Mouse (Mus musculus) MEL-GATA-1-ER (cell line): ENCODE data around the gene Tnik.

Experiments used
- DNase-seq: peaks from one replicate; pipeline ENCODE4 v3.0.0-alpha.2; 2012; ENCODE audit warnings: low read depth; ENCODE audit errors: extremely low read depth

The Tnik gene

GRCm38 (mm10) chr3:28345961-28346360 lies 82.9 kb downstream of the Tnik start:
- no peak for DNase-seq

GRCm38 (mm10) chr3:28346476-28346875 lies 83.5 kb downstream of the Tnik start:
- no peak for DNase-seq

GRCm38 (mm10) chr3:28348746-28349145 lies 85.7 kb downstream of the Tnik start:
- no peak for DNase-seq

GRCm38 (mm10) chr3:28350147-28350801 lies 87.3 kb downstream of the Tnik start:
- DNase-seq, result no peak

- DNase-seq, result no peak
These were observed 95.4 kb downstream of the Tnik start for GRCm38 (mm10) chr3:28358391-28358790.

DNA sequence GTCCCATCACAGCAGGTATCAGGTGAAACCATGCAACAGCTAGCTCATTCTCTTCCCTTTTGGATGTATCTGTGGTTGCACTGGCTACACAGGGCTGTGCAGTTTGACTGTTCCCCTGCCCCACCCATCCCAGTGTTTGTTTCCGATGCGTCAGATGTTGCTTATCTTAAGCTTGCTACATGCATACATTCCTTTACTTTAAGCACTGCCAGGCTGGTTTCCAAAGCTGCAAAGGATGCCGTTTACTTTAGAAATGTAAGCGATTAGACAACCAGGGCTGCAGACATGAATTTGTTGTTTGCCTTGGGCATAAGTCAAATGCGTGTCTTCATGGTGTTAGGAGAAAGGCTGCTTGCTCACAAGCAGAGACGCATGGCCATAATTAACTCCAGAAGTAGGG lies 96.1 kb downstream of the Tnik start:
- DNase-seq, result no peak

GRCm38 (mm10) chr3:28361056-28361455 lies 98.0 kb downstream of the Tnik start:
- no peak for DNase-seq

DNA sequence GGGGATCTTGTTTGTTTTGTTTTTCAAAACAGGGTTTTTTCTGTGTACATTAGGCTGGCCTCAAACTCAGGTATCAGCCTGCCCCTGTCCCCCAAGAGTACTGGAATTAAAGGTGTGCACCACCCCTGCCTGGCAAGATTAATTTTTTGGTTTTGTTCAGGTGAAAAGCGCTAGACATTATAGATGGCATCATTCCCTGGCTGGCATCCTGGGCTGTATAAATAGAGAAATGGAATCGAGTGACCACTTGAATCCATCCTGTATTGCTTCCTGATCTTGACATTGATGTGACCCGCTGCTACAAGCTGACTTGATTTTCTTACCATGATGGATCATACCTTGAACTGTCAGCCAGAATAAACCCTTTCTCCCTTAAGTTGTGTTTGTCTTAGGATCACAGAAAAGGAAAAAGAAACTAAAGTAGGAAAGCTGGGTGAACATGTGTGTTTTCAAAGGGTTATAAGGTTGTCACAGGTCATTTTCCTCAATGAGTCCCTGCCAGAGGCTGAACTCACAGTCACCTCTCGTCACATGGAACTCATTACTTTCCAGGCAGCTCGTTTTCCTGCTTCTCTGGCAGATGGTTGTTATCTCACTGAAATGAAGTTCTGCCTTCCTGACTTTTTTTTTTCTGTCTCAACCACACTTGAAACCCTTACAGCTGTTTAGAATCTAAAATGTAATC lies 100.6 kb downstream of the Tnik start:
- DNase-seq, result no peak

GRCm38 (mm10) chr3:28368746-28369145 lies 105.7 kb downstream of the Tnik start:
- DNase-seq, result no peak

GRCm38 (mm10) chr3:28369266-28369665 lies 106.3 kb downstream of the Tnik start:
- DNase-seq, result no peak

GRCm38 (mm10) chr3:28369698-28370097 lies 106.7 kb downstream of the Tnik start:
- no peak for DNase-seq

DNA sequence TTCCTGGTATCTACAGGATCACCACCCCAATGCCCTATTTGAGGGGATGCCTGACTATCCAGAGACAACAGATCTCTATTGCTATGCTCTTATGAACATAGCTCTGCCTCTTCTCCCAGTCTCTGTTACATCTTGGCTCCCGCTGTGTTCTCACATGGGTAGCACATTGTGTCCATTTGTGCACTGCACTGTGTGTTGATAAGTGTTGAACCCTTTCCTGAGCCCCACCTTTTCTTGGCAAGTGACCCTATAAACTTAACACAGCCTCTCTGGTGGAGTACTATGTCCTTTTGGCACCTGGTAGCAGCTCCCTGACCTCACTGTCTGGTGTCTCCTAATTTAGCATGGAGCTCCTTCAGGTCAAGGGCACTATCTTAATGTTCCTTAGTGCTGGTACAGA lies 108.6 kb downstream of the Tnik start:
- DNase-seq, result no peak

- DNase-seq, result no peak
These were observed 109.4 kb downstream of the Tnik start for GRCm38 (mm10) chr3:28372459-28372858.

- DNase-seq, result no peak
These were observed 111.9 kb downstream of the Tnik start for GRCm38 (mm10) chr3:28374738-28375510.

DNA sequence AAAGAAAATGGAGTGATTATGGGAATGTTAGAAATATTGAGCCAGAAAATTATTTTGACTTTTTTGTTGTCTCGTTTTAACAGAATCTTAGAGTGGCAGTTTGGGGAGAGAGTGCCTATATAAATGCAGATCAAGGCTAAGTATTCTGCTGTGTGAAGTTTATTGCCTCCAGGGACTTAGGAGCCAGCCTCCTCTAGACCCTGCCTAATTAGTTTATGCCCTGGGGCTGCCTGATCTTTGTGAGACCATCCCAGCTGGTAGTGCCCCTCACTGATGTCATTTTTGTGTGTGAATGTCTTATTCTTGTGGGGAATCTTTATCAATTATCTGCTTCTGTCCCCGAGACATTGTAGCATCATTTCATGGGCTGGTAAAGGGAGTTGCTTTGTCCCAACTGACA lies 117.2 kb downstream of the Tnik start:
- no peak for DNase-seq

DNA sequence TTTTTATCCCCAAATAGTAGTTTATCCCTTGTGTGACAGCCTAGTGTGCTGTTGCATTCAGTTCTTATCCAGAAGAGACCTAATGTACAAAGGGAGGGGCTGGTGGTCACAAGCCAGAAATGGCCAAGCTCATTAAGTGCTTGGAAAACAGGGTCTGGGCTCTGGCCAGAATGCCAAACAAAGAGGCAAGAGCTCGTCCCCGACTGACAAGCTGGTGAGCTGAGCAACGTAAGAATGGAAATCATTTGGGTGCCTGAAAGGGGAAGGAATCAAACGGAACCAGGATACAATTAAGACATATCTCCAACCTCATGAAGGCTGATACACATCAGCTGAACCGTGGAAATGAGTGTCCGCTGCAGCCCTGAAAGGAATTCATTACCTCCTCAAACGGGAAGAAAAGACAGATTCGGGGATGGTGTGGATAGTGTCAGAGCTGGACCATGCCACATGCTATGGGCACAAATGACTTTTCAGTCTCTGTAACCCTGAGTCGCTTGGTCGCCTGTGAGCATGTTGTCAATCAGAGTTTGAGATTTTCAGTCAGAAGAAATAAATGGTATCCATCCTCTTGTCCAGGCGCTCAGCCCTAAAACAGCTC lies 120.6 kb downstream of the Tnik start:
- no peak for DNase-seq

DNA sequence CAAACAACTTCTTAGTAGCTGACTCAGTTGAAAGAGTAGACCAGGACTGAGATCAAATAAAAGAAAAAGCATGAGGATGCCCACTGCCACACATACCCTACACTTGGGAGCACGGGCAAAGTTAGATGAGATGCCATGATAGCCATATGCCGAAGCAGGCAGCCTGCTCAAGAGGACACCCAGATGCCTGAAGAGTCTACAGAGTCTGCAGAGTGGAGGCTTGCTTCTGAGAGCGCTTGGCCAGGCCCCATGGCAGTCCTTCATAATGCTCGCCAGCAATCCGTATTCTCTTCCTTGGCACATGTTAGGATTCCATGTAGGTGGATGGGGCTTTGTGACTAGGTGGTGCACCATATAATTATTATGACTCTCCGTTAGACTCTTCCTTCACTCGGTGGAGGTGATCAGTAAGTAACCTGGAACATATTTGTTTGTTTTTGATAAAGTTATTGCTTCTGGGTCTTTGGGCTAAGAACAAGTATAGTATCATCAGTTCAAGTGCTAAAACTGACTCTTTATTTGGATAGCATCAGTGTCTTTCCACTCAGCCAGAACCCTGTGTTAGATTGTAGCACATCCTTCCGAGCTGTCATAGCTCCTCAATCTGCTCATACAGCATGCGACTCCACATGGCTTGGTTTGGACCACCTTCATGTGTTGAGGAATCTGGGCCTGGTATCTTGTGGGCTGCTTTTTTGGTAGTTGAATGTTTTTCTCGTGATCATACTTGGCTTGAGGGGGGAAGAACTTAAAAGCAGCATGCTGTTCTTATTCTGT lies 122.4 kb downstream of the Tnik start:
- DNase-seq, result no peak

DNA sequence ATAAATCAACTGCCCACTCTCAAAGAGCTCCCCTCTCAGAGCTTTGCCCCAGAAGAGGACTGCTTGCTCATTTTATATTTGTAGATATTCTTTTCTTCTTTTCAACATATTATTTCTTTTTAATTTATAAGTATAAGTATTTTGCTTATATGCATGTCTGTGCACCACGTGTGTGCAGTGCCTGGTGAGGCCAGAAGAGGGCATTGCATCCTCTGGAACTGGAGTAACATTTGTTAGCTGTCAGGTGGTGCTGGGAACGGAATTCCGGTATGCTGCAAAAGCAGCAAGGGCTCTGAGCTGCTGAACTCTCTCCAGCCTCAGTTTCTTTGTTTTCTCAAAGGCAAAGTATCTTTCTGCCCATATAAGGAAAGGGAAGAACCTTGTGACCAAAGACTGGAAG lies 125.5 kb downstream of the Tnik start:
- no peak for DNase-seq

- DNase-seq, result no peak
These were observed 127.2 kb downstream of the Tnik start for GRCm38 (mm10) chr3:28390183-28390582.

GRCm38 (mm10) chr3:28392542-28392941 lies 129.5 kb downstream of the Tnik start:
- DNase-seq, result no peak

DNA sequence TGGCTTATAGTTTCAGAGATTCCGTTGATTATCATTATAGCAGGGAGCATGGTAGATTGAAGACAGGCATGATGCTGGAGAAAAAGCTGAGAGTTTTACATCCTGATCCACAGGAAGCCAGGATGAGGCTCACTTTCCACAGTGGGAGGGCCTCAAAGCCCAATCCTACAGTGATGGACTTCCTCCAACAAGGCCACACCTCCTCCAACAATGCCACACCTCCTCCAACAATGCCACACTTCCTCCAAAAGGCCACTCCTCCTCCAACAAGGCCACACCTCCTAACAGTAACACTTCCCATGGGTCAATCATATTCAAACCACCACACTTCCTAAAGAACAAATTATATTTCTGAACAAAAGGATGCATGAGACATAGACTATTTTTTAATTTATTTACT lies 135.8 kb downstream of the Tnik start:
- DNase-seq, result no peak
